Mouse (Mus musculus): ENCODE results near the gene Gpx6.

Gpx6 gene

DNA sequence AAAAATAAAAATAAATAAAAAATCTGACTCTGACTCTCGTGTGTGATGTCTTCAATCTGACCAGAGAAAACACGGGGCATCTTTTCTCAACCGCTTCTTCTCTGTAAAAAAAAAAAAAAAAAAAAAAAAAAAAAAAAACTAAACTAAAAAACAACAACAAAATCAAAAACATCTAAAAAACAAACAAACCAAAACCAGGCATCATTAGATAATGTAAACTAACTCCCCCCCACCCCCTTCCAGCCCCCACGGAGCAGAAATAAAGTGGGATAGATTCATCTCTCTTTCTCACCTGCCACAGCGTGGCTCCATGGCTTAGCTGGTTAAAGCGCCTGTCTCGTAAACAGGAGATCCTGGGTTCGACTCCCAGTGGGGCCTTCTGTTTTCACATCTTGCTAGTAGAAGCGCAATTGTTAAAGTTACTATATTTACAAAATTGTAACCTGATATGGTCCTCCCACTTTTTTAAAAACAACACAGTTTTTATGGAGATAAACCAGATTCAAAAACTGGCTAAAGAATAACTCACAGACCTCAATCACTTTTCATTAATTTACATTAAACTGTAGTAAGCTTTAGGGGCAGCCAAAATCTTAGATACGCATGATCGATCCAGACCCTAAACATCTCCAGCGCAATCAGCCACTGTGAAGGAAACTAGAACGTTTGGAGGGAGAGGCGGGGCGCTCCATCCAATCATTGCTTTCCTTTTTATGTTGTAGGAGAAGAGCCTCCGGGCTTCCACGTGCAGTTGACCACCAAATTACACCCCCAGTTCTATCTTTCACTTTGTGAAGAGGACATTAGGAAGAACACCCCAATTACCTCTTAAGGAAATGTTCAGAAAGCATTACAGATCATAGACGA, 10.8 kb downstream of the Gpx6 start:
- in situ Hi-C loops (cut with MseI, MboI) = loop anchor here in 1 of 2 experiments (10.0 kb wide), 1 partner anchor 88 kb away; no protein-coding TSS in a partner anchor

GRCm38 (mm10) chr13:21323405-21323804, 11.5 kb downstream of the Gpx6 start:
- in situ Hi-C loops (cut with MseI, MboI) = loop anchor here in 1 of 2 experiments (10.0 kb wide), 1 partner anchor 89 kb away; no protein-coding TSS in a partner anchor

- in situ Hi-C loops (cut with MseI, MboI) = loop anchor here in 1 of 2 experiments (10.0 kb wide), 1 partner anchor 91 kb away; no protein-coding TSS in a partner anchor
Observed at GRCm38 (mm10) chr13:21326191-21326590, 14.3 kb downstream of the Gpx6 start.

- in situ Hi-C loops (cut with MseI, MboI) = loop anchor here in 1 of 2 experiments (10.0 kb wide), 1 partner anchor 92 kb away; no protein-coding TSS in a partner anchor
Observed at GRCm38 (mm10) chr13:21326657-21327211, 14.8 kb downstream of the Gpx6 start.

GRCm38 (mm10) chr13:21327424-21327823, 15.5 kb downstream of the Gpx6 start:
- in situ Hi-C loops (cut with MseI, MboI) = loop anchor here in 1 of 2 experiments (10.0 kb wide), 1 partner anchor 93 kb away; no protein-coding TSS in a partner anchor

DNA sequence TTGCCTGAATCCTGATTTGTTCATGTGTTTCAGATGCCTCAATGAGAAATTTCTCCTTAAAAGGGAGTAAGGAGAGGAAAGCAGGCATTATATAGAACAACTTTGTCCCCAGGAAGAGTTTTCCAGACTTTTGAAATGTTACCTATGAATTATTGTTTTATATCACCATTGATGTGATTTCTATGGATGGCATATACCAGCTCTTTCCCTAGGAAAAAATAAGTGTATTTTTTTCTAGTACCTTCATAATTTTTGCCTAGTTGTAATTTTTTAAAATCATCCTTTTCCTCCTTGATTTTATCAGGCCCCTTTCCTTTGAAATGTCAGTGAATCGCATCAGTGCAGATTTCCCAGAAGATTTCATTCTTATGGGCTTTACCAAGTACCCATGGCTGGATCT, 34.7 kb downstream of the Gpx6 start, which contains the start of gene Olfr1367:
Gene Olfr1367 (plus strand): TSS at position 301 of the 400 bp plus-strand sequence.
- in situ Hi-C loops (cut with MseI, MboI) = no loop called here

DNA sequence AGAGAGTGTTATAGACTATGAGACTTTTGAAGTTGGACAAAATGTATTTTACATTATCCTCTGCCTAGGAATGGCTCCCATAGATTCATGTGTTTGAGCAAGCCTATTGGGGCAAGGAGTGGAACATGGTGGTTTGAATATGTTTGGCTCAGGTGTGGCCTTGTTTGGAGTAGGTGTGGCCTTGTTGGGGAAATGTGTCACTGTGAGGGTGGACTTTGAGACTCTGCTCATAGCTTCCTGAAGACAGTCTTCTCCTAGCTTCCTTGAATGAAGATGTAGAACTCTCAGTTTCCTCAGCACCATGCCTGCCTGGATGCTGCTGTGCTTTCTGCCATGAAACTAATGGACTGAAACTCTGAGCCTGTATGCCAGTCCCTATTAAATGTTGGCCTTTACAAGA, 38.7 kb downstream of the Gpx6 start:
- in situ Hi-C loops (cut with MseI, MboI) = no loop called here

GRCm38 (mm10) chr13:21362621-21363248, 50.8 kb downstream of the Gpx6 start, which contains the start of gene Zscan12:
Gene Zscan12, plus strand, starts transcription at chr13:21362820.
- in situ Hi-C loops (cut with MseI, MboI) = no loop called here

DNA sequence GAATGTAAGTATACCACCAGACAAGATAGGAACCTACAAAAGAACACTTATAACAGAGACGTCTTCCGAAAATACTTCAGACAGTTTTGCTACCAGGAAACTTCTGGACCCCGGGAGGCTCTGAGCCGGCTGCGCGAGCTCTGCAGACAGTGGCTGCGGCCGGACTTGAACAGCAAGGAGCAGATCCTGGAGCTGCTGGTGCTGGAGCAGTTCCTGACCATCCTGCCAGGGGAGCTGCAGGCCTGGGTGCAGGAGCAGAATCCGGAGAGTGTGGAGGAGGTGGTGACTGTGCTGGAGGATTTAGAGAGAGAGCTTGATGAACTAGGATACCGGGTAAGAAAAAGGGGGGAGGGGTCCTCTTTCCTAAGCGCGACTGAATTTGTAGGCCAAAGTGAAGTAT, 51.8 kb downstream of the Gpx6 start:
- in situ Hi-C loops (cut with MseI, MboI) = no loop called here

DNA sequence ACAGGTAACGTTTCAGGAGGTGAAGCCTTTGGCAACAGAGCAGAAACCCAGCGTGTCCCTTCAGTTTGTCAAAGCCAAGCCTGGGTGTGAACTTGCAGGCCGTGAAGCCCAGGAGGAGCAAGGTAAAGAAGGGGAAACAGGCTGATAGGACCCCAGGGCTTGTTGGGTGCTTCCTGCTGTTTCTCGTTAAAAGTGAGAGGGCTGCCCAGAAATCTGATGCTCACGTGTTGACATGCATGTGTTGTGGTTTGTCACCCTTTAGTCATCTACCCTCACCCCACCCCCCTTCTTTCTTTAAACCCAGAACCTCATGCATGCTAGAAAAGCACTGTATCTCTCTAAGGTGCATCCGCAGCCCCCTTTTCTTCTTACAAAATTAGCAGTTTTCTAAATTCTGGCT, 54.7 kb downstream of the Gpx6 start:
- in situ Hi-C loops (cut with MseI, MboI) = no loop called here
